Mouse (Mus musculus) E14TG2a.4 (cell line): ENCODE measurements around the gene Sin3a.

Source experiments
- H3K27me3 ChIP-seq: 2 replicates; pipeline ENCODE4 v1.6.1; 2014; ENCODE audit warnings: low read length, control low read depth; ENCODE audit not compliant: insufficient read depth
- H3K36me3 ChIP-seq: 2 replicates; pipeline ENCODE4 v1.6.1; 2014; ENCODE audit warnings: low read length, control low read depth; ENCODE audit not compliant: insufficient read depth
- H3K4me1 ChIP-seq: replicated peaks from 2 replicates; pipeline ENCODE4 v1.6.1; 2014; ENCODE audit warnings: low read depth, low read length, control low read depth
- H3K4me3 ChIP-seq: replicated peaks from 2 replicates; pipeline ENCODE4 v1.5.1; 2014; ENCODE audit warnings: mild to moderate bottlenecking, low read length
- H3K9me3 ChIP-seq: 2 replicates; pipeline ENCODE4 v1.6.1; 2014; ENCODE audit warnings: low read length, control low read depth
- CTCF ChIP-seq: conservative IDR thresholded peaks from 2 replicates; pipeline ENCODE4 v1.5.1; 2014; ENCODE audit warnings: low read length
- NANOG ChIP-seq: IDR thresholded peaks from 2 replicates; pipeline ENCODE4 v1.6.1; 2014; ENCODE audit warnings: borderline replicate concordance, low read length, mixed read lengths
- POU5F1 ChIP-seq: IDR thresholded peaks from 2 replicates; pipeline ENCODE4 v1.6.1; 2014; ENCODE audit warnings: low read length, borderline replicate concordance

The Sin3a gene

GRCm38 (mm10) chr9:57166173-57166572 is 94.3 kb downstream of the Sin3a start:
- no peak overlapping the region for H3K4me3 ChIP-seq
- no peaks in the 10 kb centered on the region for H3K9me3 ChIP-seq
- H3K4me1 ChIP-seq: peaks cover 77% of the 10 kb centered on the region
- peak; percentile 60 for TF ChIP-seq NANOG
- TF ChIP-seq POU5F1: no peak
- H3K36me3 ChIP-seq: no peaks in the 10 kb centered on the region
- H3K27me3 ChIP-seq: no peaks in the 10 kb centered on the region

GRCm38 (mm10) chr9:57168411-57168810 is 96.6 kb downstream of the Sin3a start:
- peaks cover 54% of the 10 kb centered on the region for H3K4me1 ChIP-seq
- H3K36me3 ChIP-seq: no peaks in the 10 kb centered on the region
- no peak overlapping the region for H3K4me3 ChIP-seq
- no peaks in the 10 kb centered on the region for H3K9me3 ChIP-seq
- H3K27me3 ChIP-seq: no peaks in the 10 kb centered on the region
- TF ChIP-seq NANOG (no peak), POU5F1 (no peak), CTCF (no peak)
